Mouse (Mus musculus) heart, adult 2 months (tissue): ENCODE results near the gene Oprd1.

Experiments
- CTCF ChIP-seq: fragments of 200-600 bp; IDR thresholded peaks from 2 replicates; pipeline ENCODE4 v1.8.1; 2022; ENCODE audit warnings: antibody characterized with exemption, mild to moderate bottlenecking, moderate library complexity
- EP300 ChIP-seq: fragments of 200-500 bp; IDR thresholded peaks from 2 replicates; pipeline ENCODE4 v1.6.1; 2011; ENCODE audit warnings: low read depth, low read length, control low read depth; ENCODE audit not compliant: insufficient read depth
- POLR2A ChIP-seq: fragments of 200-500 bp; IDR thresholded peaks from 2 replicates; pipeline ENCODE4 v1.6.1; 2011; ENCODE audit warnings: mild to moderate bottlenecking, low read depth, low read length, control low read depth; ENCODE audit not compliant: insufficient read depth

- no peak for TF ChIP-seq CTCF
- TF ChIP-seq EP300 = no peak
- TF ChIP-seq POLR2A = no peak
These were observed 50.4 kb downstream of the Oprd1 start for GRCm38 (mm10) chr4:132093928-132094327.
